Mouse (Mus musculus) neural tube, embryonic 12.5 days (tissue): ENCODE measurements around the gene Tbc1d10b. TPM values are rescaled to one million over a fixed set of nuclear protein-coding genes. Genes with fewer than 3 reads are reported as not detected.

Experiments used
- ATAC-seq: fragments of 200-750 bp; cut with Nextera tagmentation; 2 replicates; pipeline ENCODE4 v1.8.0; 2017; ENCODE audit warnings: low read depth, mild to moderate bottlenecking, moderate TSS enrichment, moderate library complexity; ENCODE audit not compliant: low FRiP score
- H3K27ac ChIP-seq: fragments of 300-500 bp; sonication (generic); 2 replicates; pipeline ENCODE4 v1.5.1; 2016
- H3K27me3 ChIP-seq: fragments of 300-500 bp; sonication (generic); replicated peaks from 2 replicates; pipeline ENCODE4 v1.6.1; 2016; ENCODE audit warnings: mild to moderate bottlenecking
- H3K36me3 ChIP-seq: fragments of 300-500 bp; sonication (generic); 2 replicates; pipeline ENCODE4 v1.6.1; 2016; ENCODE audit warnings: mild to moderate bottlenecking
- H3K4me1 ChIP-seq: fragments of 300-500 bp; sonication (generic); 2 replicates; pipeline ENCODE4 v1.6.1; 2016
- H3K4me2 ChIP-seq: fragments of 300-500 bp; sonication (generic); replicated peaks from 2 replicates; pipeline ENCODE4 v1.6.1; 2016; ENCODE audit warnings: mild to moderate bottlenecking
- H3K4me3 ChIP-seq: fragments of 300-500 bp; sonication (generic); 2 replicates; pipeline ENCODE4 v1.5.1; 2016
- H3K9ac ChIP-seq: fragments of 300-500 bp; sonication (generic); 2 replicates; pipeline ENCODE4 v1.6.1; 2016; ENCODE audit warnings: mild to moderate bottlenecking
- H3K9me3 ChIP-seq: fragments of 300-500 bp; sonication (generic); 2 replicates; pipeline ENCODE4 v1.6.1; 2016; ENCODE audit warnings: mild to moderate bottlenecking
- WGBS: fragments of 180-500 bp; shearing (Covaris S2); methylation state at CpG from one replicate; pipeline ENCODE4 v1.1.7; 2016; 5-methylcytosine and 5-hydroxymethylcytosine counted together
- polyA plus RNA-seq: library from polyadenylated mRNA; unstranded; fragments of >200 nt; fragmentation: Nextera tagmentation; extraction: Ambion mirVana; gene quantifications from 2 replicates; pipeline ENCODE4 v1.2.1, GENCODE M21; 2016

The Tbc1d10b gene
- polyA plus RNA-seq, 1 experiment from 2014 or later: 45.6 TPM

DNA sequence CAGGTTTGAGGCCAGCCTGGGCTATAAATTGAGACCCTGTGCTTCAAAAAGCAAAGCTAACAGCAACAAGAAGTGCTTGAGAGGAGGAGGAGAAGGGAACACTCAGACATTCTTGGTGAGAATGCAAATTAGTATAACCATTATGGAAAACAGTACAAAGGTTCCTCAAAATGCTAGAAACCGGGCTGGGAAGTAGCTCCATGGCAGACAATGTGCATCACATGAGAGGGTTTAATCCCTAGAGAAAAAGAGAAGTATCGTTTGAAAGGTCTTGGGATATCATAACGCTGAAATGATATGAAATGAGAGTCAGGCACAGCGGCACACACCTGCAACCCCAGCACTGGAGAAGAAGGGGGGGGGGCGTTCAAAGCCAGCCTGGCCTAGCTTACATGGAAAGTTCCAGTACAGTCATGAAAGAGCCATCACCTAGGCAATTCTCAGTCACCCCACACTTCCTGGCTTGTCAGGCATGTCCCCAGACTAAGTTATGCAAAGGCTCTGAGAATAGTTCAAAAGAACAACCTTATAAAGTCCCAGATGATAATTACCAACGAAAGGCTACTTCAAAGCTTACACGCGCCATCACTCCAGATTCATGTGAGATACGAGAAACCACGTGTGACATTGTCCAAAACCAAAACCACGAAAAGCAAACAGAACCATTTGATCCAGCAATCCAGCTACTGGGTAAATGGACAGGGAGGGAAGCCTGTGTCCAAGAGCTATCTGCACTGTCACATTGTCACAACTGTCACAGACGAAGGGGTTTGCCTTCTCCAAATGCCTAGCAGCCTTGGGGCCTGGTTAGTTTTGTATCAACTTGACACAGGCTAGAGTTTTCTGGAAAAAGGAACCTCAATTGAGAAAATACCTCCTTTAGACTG is 42.4 kb downstream of the Tbc1d10b start:
- 89% methylated on average over 12 of the region's 12 CpGs for WGBS

DNA sequence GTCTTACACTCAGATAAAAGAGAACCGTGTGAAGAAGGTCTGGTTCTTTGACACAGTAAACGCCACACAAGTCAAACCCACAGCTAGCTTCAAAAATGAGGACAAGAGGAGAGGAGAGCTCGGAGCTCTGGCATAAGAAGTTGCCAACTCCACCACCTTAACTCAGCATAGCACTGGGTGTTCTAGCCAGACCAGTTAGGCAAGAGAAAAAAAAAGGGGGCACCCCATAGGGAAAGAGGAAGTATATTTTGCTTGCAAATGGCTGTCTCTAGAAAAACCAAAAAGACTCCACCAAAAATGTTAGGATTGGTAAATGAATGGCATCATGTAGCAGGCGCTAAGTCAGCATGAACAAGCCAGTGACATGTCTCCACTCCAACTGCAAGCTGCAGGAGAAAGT is 44.3 kb downstream of the Tbc1d10b start:
- H3K4me2 ChIP-seq: no peak overlapping the region
- no peaks in the 10 kb centered on the region for H3K4me1 ChIP-seq
- 83% methylated on average over 4 of the region's 4 CpGs for WGBS
- no peak overlapping the region for H3K27ac ChIP-seq
- H3K27me3 ChIP-seq: no peaks in the 10 kb centered on the region
- no peak overlapping the region for H3K4me3 ChIP-seq
- no peak overlapping the region for H3K9ac ChIP-seq
- no peaks in the 10 kb centered on the region for H3K36me3 ChIP-seq
- H3K9me3 ChIP-seq: no peaks in the 10 kb centered on the region
- no peak for ATAC-seq

More for the DNA sequence above, 42.4 kb downstream of the Tbc1d10b start:
- H3K4me1 ChIP-seq: no peaks in the 10 kb centered on the region
- no peak for ATAC-seq
- H3K27ac ChIP-seq: no peak overlapping the region
- no peak overlapping the region for H3K4me3 ChIP-seq
- H3K4me2 ChIP-seq: no peak overlapping the region
- no peaks in the 10 kb centered on the region for H3K27me3 ChIP-seq
- H3K9me3 ChIP-seq: no peaks in the 10 kb centered on the region
- H3K36me3 ChIP-seq: no peaks in the 10 kb centered on the region
- no peak overlapping the region for H3K9ac ChIP-seq

DNA sequence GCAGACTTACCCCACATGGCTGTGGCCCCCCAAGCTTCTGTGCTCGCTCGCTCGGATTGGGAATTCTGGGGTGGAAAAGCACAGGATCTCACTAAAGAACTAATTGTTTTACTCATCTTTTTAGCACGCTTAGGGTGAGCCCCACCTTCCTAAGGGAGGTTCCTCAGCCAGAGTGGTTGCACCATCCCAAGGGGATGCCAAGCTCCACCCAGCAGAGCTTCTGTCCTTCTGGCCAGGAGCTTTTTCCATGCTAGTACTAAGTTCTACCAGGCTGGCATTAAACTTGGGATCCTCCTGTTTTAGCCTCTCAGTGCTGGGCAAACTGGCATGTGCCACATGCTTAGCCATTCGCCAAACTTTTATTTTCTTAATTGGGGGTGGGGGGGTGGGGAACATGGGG is 45.7 kb downstream of the Tbc1d10b start:
- H3K9me3 ChIP-seq: no peaks in the 10 kb centered on the region
- H3K4me3 ChIP-seq: no peak overlapping the region
- no peak for ATAC-seq
- no peaks in the 10 kb centered on the region for H3K36me3 ChIP-seq
- 85% methylated on average over 5 of the region's 5 CpGs for WGBS
- no peak overlapping the region for H3K4me2 ChIP-seq
- no peaks in the 10 kb centered on the region for H3K4me1 ChIP-seq
- no peaks in the 10 kb centered on the region for H3K27me3 ChIP-seq
- H3K9ac ChIP-seq: no peak overlapping the region
- H3K27ac ChIP-seq: no peak overlapping the region

- Histone ChIP-seq H3K27me3 (no peaks in the 10 kb centered on the region), H3K9me3 (no peaks in the 10 kb centered on the region), H3K4me1 (no peaks in the 10 kb centered on the region), H3K9ac (no peak overlapping the region), H3K36me3 (no peaks in the 10 kb centered on the region), H3K4me3 (no peak overlapping the region), H3K27ac (no peak overlapping the region), H3K4me2 (no peak overlapping the region)
- ATAC-seq: no peak
- WGBS: 89% methylated on average over 4 of the region's 4 CpGs
Measured at GRCm38 (mm10) chr7:127157548-127157947, 50.7 kb downstream of the Tbc1d10b start.

DNA sequence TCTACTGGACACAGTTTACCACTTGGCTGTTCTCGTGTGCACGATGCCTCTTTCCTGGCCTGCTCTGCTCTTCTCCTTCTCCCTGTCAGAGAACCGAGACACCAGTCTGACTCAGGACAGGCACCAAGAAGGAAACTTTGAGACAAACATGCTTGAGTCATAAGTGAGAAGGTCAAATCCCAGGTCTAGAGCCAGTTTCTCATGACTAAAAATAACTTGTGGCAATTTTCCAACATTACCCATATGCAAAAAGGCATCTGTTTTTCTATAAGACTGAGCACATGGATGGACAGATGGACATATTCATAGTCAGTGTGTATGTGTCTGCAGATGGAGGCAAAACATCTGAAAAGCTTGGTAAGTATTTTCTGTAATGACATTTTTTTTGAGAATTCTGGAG is 54.8 kb downstream of the Tbc1d10b start:
- WGBS: 82% methylated on average over 3 of the region's 3 CpGs
- H3K9ac ChIP-seq: no peak overlapping the region
- no peak overlapping the region for H3K4me2 ChIP-seq
- H3K27me3 ChIP-seq: no peaks in the 10 kb centered on the region
- no peaks in the 10 kb centered on the region for H3K4me1 ChIP-seq
- H3K36me3 ChIP-seq: no peaks in the 10 kb centered on the region
- ATAC-seq: no peak
- no peaks in the 10 kb centered on the region for H3K9me3 ChIP-seq
- H3K27ac ChIP-seq: no peak overlapping the region
- H3K4me3 ChIP-seq: no peak overlapping the region

DNA sequence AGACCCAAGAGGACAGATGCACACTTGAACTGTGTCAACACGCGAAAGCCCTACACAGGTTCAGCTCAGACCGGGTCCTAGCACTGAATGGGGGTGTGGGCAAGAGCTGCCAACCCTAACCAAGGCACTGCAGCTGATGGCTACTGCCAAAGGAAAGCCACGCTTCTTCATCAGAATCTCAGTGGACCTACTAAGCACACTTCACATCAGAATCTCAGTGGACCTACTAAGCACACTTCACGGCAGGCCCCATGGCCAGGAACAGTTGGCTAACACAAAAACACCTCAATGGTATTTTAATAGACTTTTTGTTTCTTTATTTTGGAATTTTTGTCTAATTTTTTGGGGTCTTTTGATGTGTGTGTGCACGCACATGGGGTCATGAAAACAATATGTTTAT is 55.8 kb downstream of the Tbc1d10b start:
- no peak overlapping the region for H3K4me2 ChIP-seq
- no peaks in the 10 kb centered on the region for H3K27me3 ChIP-seq
- no peaks in the 10 kb centered on the region for H3K4me1 ChIP-seq
- H3K36me3 ChIP-seq: no peaks in the 10 kb centered on the region
- H3K9me3 ChIP-seq: no peaks in the 10 kb centered on the region
- ATAC-seq: no peak
- no peak overlapping the region for H3K4me3 ChIP-seq
- no peak overlapping the region for H3K27ac ChIP-seq
- WGBS: 91% methylated on average over 6 of the region's 6 CpGs
- H3K9ac ChIP-seq: no peak overlapping the region

- H3K9me3 ChIP-seq: no peaks in the 10 kb centered on the region
- no peak overlapping the region for H3K27ac ChIP-seq
- WGBS: 83% methylated on average over 3 of the region's 3 CpGs
- H3K9ac ChIP-seq: no peak overlapping the region
- no peaks in the 10 kb centered on the region for H3K36me3 ChIP-seq
- no peak overlapping the region for H3K4me2 ChIP-seq
- no peak for ATAC-seq
- no peak overlapping the region for H3K4me3 ChIP-seq
- no peaks in the 10 kb centered on the region for H3K27me3 ChIP-seq
- H3K4me1 ChIP-seq: no peaks in the 10 kb centered on the region
Measured at GRCm38 (mm10) chr7:127147901-127148300, 60.4 kb downstream of the Tbc1d10b start.

Other genes with a start within 250 kb of the Tbc1d10b start
- 101 and 103 TPM in 2 replicates for gene Cdipt, start 232.6 kb downstream of the Tbc1d10b start, polyA plus RNA-seq
- 1.1 and 1.4 TPM in 2 replicates for gene Cdiptos, start 232.4 kb downstream of the Tbc1d10b start, polyA plus RNA-seq
- gene Mvp, start 193.8 kb downstream of the Tbc1d10b start, polyA plus RNA-seq: 5.9 and 6.6 TPM in 2 replicates
- gene Pagr1b, start 192.0 kb downstream of the Tbc1d10b start, polyA plus RNA-seq: not detected in 2 replicates
- 63.1 and 80.4 TPM in 2 replicates for gene Pagr1a, start 191.1 kb downstream of the Tbc1d10b start, polyA plus RNA-seq
- 46.4 and 66.2 TPM in 2 replicates for gene Gm42742, start 187.4 kb downstream of the Tbc1d10b start, polyA plus RNA-seq
- gene Prrt2, start 187.3 kb downstream of the Tbc1d10b start, polyA plus RNA-seq: 5.3 and 6.2 TPM in 2 replicates
- 134 TPM in 2 replicates for gene Maz, start 181.4 kb downstream of the Tbc1d10b start, polyA plus RNA-seq
- gene Kif22, start 166.0 kb downstream of the Tbc1d10b start, polyA plus RNA-seq: 90.8 and 93.0 TPM in 2 replicates
- gene Zg16, start 121.1 kb downstream of the Tbc1d10b start, polyA plus RNA-seq: not detected in 2 replicates
- 0.88 and 1.2 TPM in 2 replicates for gene AI467606, start 117.1 kb downstream of the Tbc1d10b start, polyA plus RNA-seq
- 1.2 and 2.1 TPM in 2 replicates for gene Qprt, start 86.2 kb downstream of the Tbc1d10b start, polyA plus RNA-seq
- 0.15 and 0.34 TPM in 2 replicates for gene Spn, start 70.6 kb downstream of the Tbc1d10b start, polyA plus RNA-seq
- gene Cd2bp2, start 12.4 kb downstream of the Tbc1d10b start, polyA plus RNA-seq: 86.4 and 97.3 TPM in 2 replicates
- gene Mylpf, start 422 bp upstream of the Tbc1d10b start, polyA plus RNA-seq: 54.2 and 72.8 TPM in 2 replicates
- 67.6 and 68.9 TPM in 2 replicates for gene Zfp553, start 24.6 kb upstream of the Tbc1d10b start, polyA plus RNA-seq
- gene Sept1, start 24.7 kb upstream of the Tbc1d10b start, polyA plus RNA-seq: 30.1 and 32.8 TPM in 2 replicates
- gene Zfp771, start 35.8 kb upstream of the Tbc1d10b start, polyA plus RNA-seq: 58.1 and 61.9 TPM in 2 replicates
- 130 and 144 TPM in 2 replicates for gene Dctpp1, start 52.2 kb upstream of the Tbc1d10b start, polyA plus RNA-seq
- 65.2 and 73.1 TPM in 2 replicates for gene Sephs2, start 65.6 kb upstream of the Tbc1d10b start, polyA plus RNA-seq
- gene Itgal, start 87.8 kb upstream of the Tbc1d10b start, polyA plus RNA-seq: 1.3 and 2.0 TPM in 2 replicates
- 20.8 and 21.3 TPM in 2 replicates for gene Zfp768, start 137.1 kb upstream of the Tbc1d10b start, polyA plus RNA-seq
- gene Zfp747, start 167.6 kb upstream of the Tbc1d10b start, polyA plus RNA-seq: 7.2 and 8.3 TPM in 2 replicates
- gene 9130019O22Rik, start 178.7 kb upstream of the Tbc1d10b start, polyA plus RNA-seq: 5.3 TPM in 2 replicates
- gene E430018J23Rik, start 185.2 kb upstream of the Tbc1d10b start, polyA plus RNA-seq: 6.4 and 7.8 TPM in 2 replicates
- 5.7 and 6.8 TPM in 2 replicates for gene Zfp764, start 198.4 kb upstream of the Tbc1d10b start, polyA plus RNA-seq
- gene Zfp688, start 213.6 kb upstream of the Tbc1d10b start, polyA plus RNA-seq: 31.4 and 36.0 TPM in 2 replicates
- gene Zfp689, start 240.7 kb upstream of the Tbc1d10b start, polyA plus RNA-seq: 17.4 and 20.3 TPM in 2 replicates